26 mouse cellular contexts compared by ENCODE assay signal in genomic region chr12:40004766-40005165, GRCm38 (mm10). TPM values are rescaled to one million over a fixed set of nuclear protein-coding genes. Genes with fewer than 3 reads are reported as not detected.
A peak's percentile ranks its signal among the peaks of the same experiment; 100 is the strongest.
DNase-seq lines count a peak whose midpoint lies in the region; ATAC-seq and TF ChIP-seq lines count a peak whose summit lies in the region.
"Had no signal": no experiment of that assay in that cellular context is flagged by ENCODE, and none has a peak within 500 bp of the region (broad histone marks: within the 10 kb centered on the region; RNA-seq: fewer than 3 reads in every experiment).

No protein-coding gene starts in this region.

- no peaks in the 10 kb centered on the region for H3K9me3 ChIP-seq in heart, embryonic 12.5 days (replicated peaks)
- no peaks in the 10 kb centered on the region for H3K9me3 ChIP-seq in intestine, embryonic 15.5 days
- no peaks in the 10 kb centered on the region for H3K9me3 ChIP-seq in intestine, embryonic 16.5 days (ENCODE audit: control insufficient read depth, low read length)
- no peaks in the 10 kb centered on the region for H3K9me3 ChIP-seq in kidney, postnatal 0 days (replicated peaks; ENCODE audit: low read length)
- no peaks in the 10 kb centered on the region for H3K9me3 ChIP-seq in intestine, postnatal 0 days (ENCODE audit: control insufficient read depth)
- H3K9me3 ChIP-seq: embryonic facial prominence, embryonic 10.5 days; embryonic facial prominence, embryonic 13.5 days; forebrain, embryonic 12.5 days; forebrain, embryonic 15.5 days had no signal

- 28% methylated on average over 2 of the region's 2 CpGs for WGBS in heart, embryonic 12.5 days
- 57% methylated on average over 2 of the region's 2 CpGs for WGBS in intestine, embryonic 15.5 days
- WGBS in intestine, embryonic 16.5 days: 56% methylated on average over 2 of the region's 2 CpGs
- WGBS in kidney, postnatal 0 days: 27% methylated on average over 2 of the region's 2 CpGs
- WGBS in intestine, postnatal 0 days: 47% methylated on average over 2 of the region's 2 CpGs

- no peak for TF ChIP-seq CTCF in kidney, postnatal 0 days (IDR thresholded peaks at IDR 0.05; ENCODE audit: low read depth)
- no peak for TF ChIP-seq CTCF in intestine, postnatal 0 days (IDR thresholded peaks at IDR 0.05; ENCODE audit: low read depth)

- no peak for DNase-seq in heart, postnatal 4 days
- DNase-seq in kidney, postnatal 0 days (ENCODE audit: low spot score): peak; percentile 15
- DNase-seq in kidney, adult 8-10 months: no peak
- DNase-seq in natural killer cell, adult 2 months (ENCODE audit: low spot score in 2 of 2): no peak
- DNase-seq: adrenal gland, adult 8-10 months; adrenal gland, postnatal 25 days; cerebellum, adult 11-12 months; cerebellum, adult 8-10 months; cerebellum, postnatal 10 days; cerebellum, postnatal 36 days; embryo, embryonic 11 days; gastrocnemius, postnatal 25 days had no signal

- H3K4me2 ChIP-seq in heart, embryonic 12.5 days: 0 out of 2 replicates have a peak overlapping the region, but pooled peaks have one; percentile 7
- H3K4me2 ChIP-seq in intestine, embryonic 15.5 days (replicated peaks): no peak overlapping the region
- H3K4me2 ChIP-seq in intestine, embryonic 16.5 days (ENCODE audit: low read depth, low read length): no peak overlapping the region
- H3K4me2 ChIP-seq in kidney, postnatal 0 days (ENCODE audit: low read length): no peak overlapping the region
- no peak overlapping the region for H3K4me2 ChIP-seq in intestine, postnatal 0 days (replicated peaks; ENCODE audit: low read depth)
- H3K4me2 ChIP-seq: embryonic facial prominence, embryonic 13.5 days; forebrain, embryonic 12.5 days; forebrain, embryonic 15.5 days; hindbrain, embryonic 14.5 days had no signal

- no peaks in the 10 kb centered on the region for H3K27me3 ChIP-seq in heart, embryonic 12.5 days (replicated peaks)
- H3K27me3 ChIP-seq in intestine, embryonic 15.5 days (replicated peaks): no peaks in the 10 kb centered on the region
- H3K27me3 ChIP-seq in intestine, embryonic 16.5 days (replicated peaks; ENCODE audit: control insufficient read depth, insufficient read depth, low read length): no peaks in the 10 kb centered on the region
- H3K27me3 ChIP-seq in kidney, postnatal 0 days (ENCODE audit: insufficient read depth, low read length): no peaks in the 10 kb centered on the region
- no peaks in the 10 kb centered on the region for H3K27me3 ChIP-seq in intestine, postnatal 0 days (replicated peaks; ENCODE audit: control insufficient read depth, insufficient read depth, low read length)
- H3K27me3 ChIP-seq: embryonic facial prominence, embryonic 13.5 days; forebrain, embryonic 12.5 days; forebrain, embryonic 15.5 days had no signal

- no peak overlapping the region for H3K4me3 ChIP-seq in heart, embryonic 12.5 days
- H3K4me3 ChIP-seq in intestine, embryonic 15.5 days (replicated peaks): no peak overlapping the region
- no peak overlapping the region for H3K4me3 ChIP-seq in intestine, embryonic 16.5 days (ENCODE audit: low read length)
- no peak overlapping the region for H3K4me3 ChIP-seq in kidney, postnatal 0 days (replicated peaks; ENCODE audit: low read depth, low read length)
- no peak overlapping the region for H3K4me3 ChIP-seq in intestine, postnatal 0 days (ENCODE audit: low read depth, low read length)
- H3K4me3 ChIP-seq: embryonic facial prominence, embryonic 10.5 days; embryonic facial prominence, embryonic 13.5 days; erythroblast, embryonic 14.5 days; forebrain, embryonic 12.5 days; forebrain, embryonic 15.5 days had no signal

- H3K4me1 ChIP-seq in heart, embryonic 12.5 days (replicated peaks): peaks cover 9% of the 10 kb centered on the region
- no peaks in the 10 kb centered on the region for H3K4me1 ChIP-seq in intestine, embryonic 15.5 days (replicated peaks)
- H3K4me1 ChIP-seq in intestine, embryonic 16.5 days (ENCODE audit: control insufficient read depth, insufficient read depth, low read length): no peaks in the 10 kb centered on the region
- H3K4me1 ChIP-seq in kidney, postnatal 0 days (replicated peaks; ENCODE audit: insufficient read depth, low read length): no peaks in the 10 kb centered on the region
- H3K4me1 ChIP-seq in intestine, postnatal 0 days (replicated peaks; ENCODE audit: control insufficient read depth, insufficient read depth, low read length): no peaks in the 10 kb centered on the region
- H3K4me1 ChIP-seq: embryonic facial prominence, embryonic 10.5 days; embryonic facial prominence, embryonic 13.5 days; forebrain, embryonic 12.5 days; forebrain, embryonic 15.5 days had no signal

- no peaks in the 10 kb centered on the region for H3K36me3 ChIP-seq in heart, embryonic 12.5 days
- no peaks in the 10 kb centered on the region for H3K36me3 ChIP-seq in intestine, embryonic 15.5 days
- no peaks in the 10 kb centered on the region for H3K36me3 ChIP-seq in intestine, embryonic 16.5 days (ENCODE audit: control insufficient read depth, insufficient read depth, low read length)
- no peaks in the 10 kb centered on the region for H3K36me3 ChIP-seq in kidney, postnatal 0 days (ENCODE audit: insufficient read depth, low read length)
- no peaks in the 10 kb centered on the region for H3K36me3 ChIP-seq in intestine, postnatal 0 days (ENCODE audit: control insufficient read depth, insufficient read depth)
- H3K36me3 ChIP-seq: embryonic facial prominence, embryonic 10.5 days; embryonic facial prominence, embryonic 13.5 days; forebrain, embryonic 12.5 days; forebrain, embryonic 15.5 days had no signal

- no peak for ATAC-seq in heart, embryonic 12.5 days (ENCODE audit: insufficient number of reproducible peaks, low FRiP score)
- ATAC-seq in intestine, embryonic 15.5 days: 0 out of 2 replicates have a peak, but pooled peaks have one; percentile 41
- no peak for ATAC-seq in intestine, embryonic 16.5 days
- no peak for ATAC-seq in kidney, postnatal 0 days (replicated peaks; ENCODE audit: low FRiP score, low read depth)
- peak; percentile 28; the same call in 1 of the 2 replicates for ATAC-seq in intestine, postnatal 0 days
- ATAC-seq: activated CD4-positive, CD25-positive, alpha-beta regulatory T cell, adult 4 months; CD4-positive, CD25-positive, alpha-beta regulatory T cell, adult 4 months; forebrain, embryonic 15.5 days; hindbrain, postnatal 0 days; inflammation-experienced regulatory T-cells, adult 6 months had no signal

- H3K27ac ChIP-seq in heart, embryonic 12.5 days (ENCODE audit: poor library complexity, severe bottlenecking): peak overlapping the region; percentile 43; the same call in 1 of the 2 replicates
- no peak overlapping the region for H3K27ac ChIP-seq in intestine, embryonic 15.5 days
- H3K27ac ChIP-seq in intestine, embryonic 16.5 days (ENCODE audit: low read length): no peak overlapping the region
- no peak overlapping the region for H3K27ac ChIP-seq in kidney, postnatal 0 days
- H3K27ac ChIP-seq in intestine, postnatal 0 days (ENCODE audit: low read depth, low read length): no peak overlapping the region
- H3K27ac ChIP-seq: embryonic facial prominence, embryonic 10.5 days; embryonic facial prominence, embryonic 13.5 days; forebrain, embryonic 12.5 days; forebrain, embryonic 15.5 days; hindbrain, embryonic 14.5 days; hindbrain, postnatal 0 days had no signal

- no peak overlapping the region for H3K9ac ChIP-seq in heart, embryonic 12.5 days
- no peak overlapping the region for H3K9ac ChIP-seq in intestine, embryonic 15.5 days
- H3K9ac ChIP-seq in intestine, embryonic 16.5 days (ENCODE audit: low read depth, low read length): no peak overlapping the region
- no peak overlapping the region for H3K9ac ChIP-seq in kidney, postnatal 0 days (ENCODE audit: low read depth, low read length)
- H3K9ac ChIP-seq in intestine, postnatal 0 days (ENCODE audit: low read depth, low read length): no peak overlapping the region
- H3K9ac ChIP-seq: embryonic facial prominence, embryonic 13.5 days; forebrain, embryonic 12.5 days; forebrain, embryonic 15.5 days; hindbrain, embryonic 14.5 days had no signal

RNA-seq across cellular contexts. Expression of gene Arl4a, which starts 33.1 kb away (rescaled TPM):
- 31.0 and 31.9 TPM in 2 replicates for polyA plus RNA-seq in heart, embryonic 12.5 days (2016; fragmentation: Nextera tagmentation; extraction: Ambion mirVana)
- 10 to 100 TPM; 27.0 to 27.5 TPM for total RNA-seq in heart, postnatal 4 days (2021)
- 67.9 and 74.1 TPM in 2 replicates for polyA plus RNA-seq in intestine, embryonic 15.5 days (2015; fragmentation: Nextera tagmentation; extraction: Ambion mirVana)
- polyA plus RNA-seq in intestine, embryonic 16.5 days (2015; fragmentation: Nextera tagmentation; extraction: Ambion mirVana): 75.1 and 75.4 TPM in 2 replicates
- 64.4 and 65.3 TPM in 2 replicates for polyA plus RNA-seq in kidney, postnatal 0 days (2015; fragmentation: Nextera tagmentation; extraction: Ambion mirVana)
- 113 and 115 TPM in 2 replicates for polyA plus RNA-seq in intestine, postnatal 0 days (2015; fragmentation: Nextera tagmentation; extraction: Ambion mirVana)

Comparison
In these comparisons a context has a peak if more than half of its experiments do, and no peak if none do; other contexts are left out.
1. ATAC-seq: peak in intestine, embryonic 15.5 days (single experiment) and intestine, postnatal 0 days (single experiment); none in heart, embryonic 12.5 days (single experiment), intestine, embryonic 16.5 days (single experiment) and kidney, postnatal 0 days (single experiment).